Mouse (Mus musculus): ENCODE results near the gene Nudt3. TPM values are rescaled to one million over a fixed set of nuclear protein-coding genes. Genes with fewer than 3 reads are reported as not detected.

The Nudt3 gene
- total and polyA plus RNA-seq, 3 experiments, result 54.4 to 69.2 (median 58.3) TPM

- H3K36me3 ChIP-seq (replicated peaks in 1 of 2; ENCODE audit: control insufficient read depth in 1 of 2, insufficient read depth in 1 of 2, low read length in 1 of 2), result peaks cover 18 to 58% of the 10 kb centered on the region in 2 experiments
- in situ Hi-C loops (cut with MboI; ENCODE audit: low pct_ligation_motif_present, low pct_unique_long_range_greater_than_20kb, low sequenced_read_pairs), result no loop called here
- no peaks in the 10 kb centered on the region for H3K27me3 ChIP-seq (replicated peaks)
- DNase-seq (ENCODE audit: extremely low read depth), result no peak
- H3K4me3 ChIP-seq (replicated peaks in 1 of 3; ENCODE audit: low read depth in 2 of 3, low read length in 2 of 3, poor library complexity in 1 of 3), result no peak overlapping the region
- dilution Hi-C loops (cut with MboI; ENCODE audit: extremely low pct_ligation_motif_present, extremely low pct_unique_long_range_greater_than_20kb, low sequenced_read_pairs), result no loop called here
- H3K9ac ChIP-seq (ENCODE audit: insufficient read depth, low read depth), result no peak overlapping the region
- TF ChIP-seq CHD1 (IDR thresholded peaks at IDR 0.05; ENCODE audit: low read depth, low read length) (no peak), ELF1 (IDR thresholded peaks at IDR 0.05; ENCODE audit: low read depth, low read length) (no peak), USF2 (conservative IDR thresholded peaks at IDR 0.05; ENCODE audit: low read depth, low read length) (no peak), ZNF384 (IDR thresholded peaks at IDR 0.05; ENCODE audit: low read depth, low read length) (no peak), MYC (IDR thresholded peaks at IDR 0.05; ENCODE audit: low read depth, low read length) (no peak), SMC3 (IDR thresholded peaks at IDR 0.05; ENCODE audit: low read depth, low read length) (no peak), TCF12 (IDR thresholded peaks at IDR 0.05; ENCODE audit: low read depth, low read length) (no peak), MXI1 (IDR thresholded peaks at IDR 0.05; ENCODE audit: low read depth, low read length) (no peak), KAT2A (IDR thresholded peaks at IDR 0.05; ENCODE audit: insufficient replicate concordance, low read length) (no peak), PAX5 (IDR thresholded peaks at IDR 0.05; ENCODE audit: low read length) (no peak), IRF4 (IDR thresholded peaks at IDR 0.05; ENCODE audit: low read depth, low read length) (no peak), RCOR1 (conservative IDR thresholded peaks at IDR 0.05; ENCODE audit: low read depth, low read length) (no peak), JUN (IDR thresholded peaks at IDR 0.05; ENCODE audit: insufficient read depth, low read depth, low read length) (no peak), GABPA (IDR thresholded peaks at IDR 0.05; ENCODE audit: insufficient replicate concordance, low read depth, low read length) (no peak), MEF2A (IDR thresholded peaks at IDR 0.05; ENCODE audit: borderline replicate concordance, low read depth, low read length) (no peak), SIN3A (IDR thresholded peaks at IDR 0.05; ENCODE audit: low read length) (no peak), NRF1 (IDR thresholded peaks at IDR 0.05; ENCODE audit: low read depth, low read length) (no peak)
- no peaks in the 10 kb centered on the region for H3K9me3 ChIP-seq (replicated peaks; ENCODE audit: low read length)
- H3K4me2 ChIP-seq (ENCODE audit: insufficient read depth, low read depth, poor library complexity, severe bottlenecking), result no peak overlapping the region
- H3K27ac ChIP-seq (ENCODE audit: insufficient read depth, low read depth), result no peak overlapping the region
- H3K4me1 ChIP-seq (ENCODE audit: control insufficient read depth in 1 of 2, insufficient read depth in 2 of 2), result peaks cover 10 to 30% of the 10 kb centered on the region in 2 experiments
- H3K79me2 ChIP-seq (replicated peaks; ENCODE audit: control insufficient read depth, extremely low read depth, insufficient read depth, poor library complexity, severe bottlenecking), result no peaks in the 10 kb centered on the region
Measured at GRCm38 (mm10) chr17:27575116-27575776, 48.0 kb downstream of the Nudt3 start.

- Histone ChIP-seq H3K79me2 (replicated peaks; ENCODE audit: control insufficient read depth, extremely low read depth, insufficient read depth, poor library complexity, severe bottlenecking) (no peaks in the 10 kb centered on the region), H3K4me1 (ENCODE audit: control insufficient read depth in 1 of 2, insufficient read depth in 2 of 2) (peaks cover 9 to 23% of the 10 kb centered on the region in 2 experiments), H3K9ac (ENCODE audit: insufficient read depth, low read depth) (no peak overlapping the region), H3K27me3 (replicated peaks) (no peaks in the 10 kb centered on the region), H3K27ac (ENCODE audit: insufficient read depth, low read depth) (no peak overlapping the region), H3K9me3 (replicated peaks; ENCODE audit: low read length) (no peaks in the 10 kb centered on the region), H3K4me3 (replicated peaks in 1 of 3; ENCODE audit: low read depth in 2 of 3, low read length in 2 of 3, poor library complexity in 1 of 3) (no peak overlapping the region), H3K36me3 (replicated peaks in 1 of 2; ENCODE audit: control insufficient read depth in 1 of 2, insufficient read depth in 1 of 2, low read length in 1 of 2) (peaks cover 14 to 52% of the 10 kb centered on the region in 2 experiments), H3K4me2 (ENCODE audit: insufficient read depth, low read depth, poor library complexity, severe bottlenecking) (no peak overlapping the region)
- no peak for DNase-seq (ENCODE audit: extremely low read depth)
- dilution Hi-C loops (cut with MboI; ENCODE audit: extremely low pct_ligation_motif_present, extremely low pct_unique_long_range_greater_than_20kb, low sequenced_read_pairs), result no loop called here
- no peak for TF ChIP-seq UBTF (IDR thresholded peaks at IDR 0.05; ENCODE audit: low read depth, low read length)
- no peak for TF ChIP-seq PAX5 (IDR thresholded peaks at IDR 0.05; ENCODE audit: low read length)
- no peak for TF ChIP-seq ETS1 (conservative IDR thresholded peaks at IDR 0.05; ENCODE audit: low read depth, low read length)
- no peak for TF ChIP-seq POLR2AphosphoS2 (IDR thresholded peaks at IDR 0.05; ENCODE audit: low read depth, low read length)
- no peak for TF ChIP-seq NELFE (IDR thresholded peaks at IDR 0.05; ENCODE audit: low read depth, low read length)
- TF ChIP-seq CHD1 (IDR thresholded peaks at IDR 0.05; ENCODE audit: low read depth, low read length), result no peak
- no peak for TF ChIP-seq CHD2 (IDR thresholded peaks at IDR 0.05; ENCODE audit: low read length)
- TF ChIP-seq HCFC1 (IDR thresholded peaks at IDR 0.05; ENCODE audit: low read depth, low read length), result no peak
- no peak for TF ChIP-seq IRF4 (IDR thresholded peaks at IDR 0.05; ENCODE audit: low read depth, low read length)
- no peak for TF ChIP-seq MAFK (IDR thresholded peaks at IDR 0.05; ENCODE audit: insufficient replicate concordance, low read length)
- TF ChIP-seq MAZ (IDR thresholded peaks at IDR 0.05; ENCODE audit: low read depth, low read length), result no peak
- TF ChIP-seq BHLHE40 (IDR thresholded peaks at IDR 0.05; ENCODE audit: low read depth, low read length), result no peak
- no peak for TF ChIP-seq EP300 (IDR thresholded peaks at IDR 0.05; ENCODE audit: low read length)
- no peak for TF ChIP-seq ELF1 (IDR thresholded peaks at IDR 0.05; ENCODE audit: low read depth, low read length)
- no peak for TF ChIP-seq GABPA (IDR thresholded peaks at IDR 0.05; ENCODE audit: insufficient replicate concordance, low read depth, low read length)
- TF ChIP-seq TBP (conservative IDR thresholded peaks at IDR 0.05; ENCODE audit: low read depth, low read length), result no peak
- in situ Hi-C loops (cut with MboI; ENCODE audit: low pct_ligation_motif_present, low pct_unique_long_range_greater_than_20kb, low sequenced_read_pairs), result no loop called here
Measured at GRCm38 (mm10) chr17:27574470-27575115, 48.7 kb downstream of the Nudt3 start.
